Mouse (Mus musculus) limb, embryonic 11.5 days (tissue): ENCODE measurements around the gene Pnpla2. TPM values are rescaled to one million over a fixed set of nuclear protein-coding genes. Genes with fewer than 3 reads are reported as not detected.
"Not testable (repeated sequence)": the region's sequence is repeated elsewhere in the genome, so short reads cannot be mapped to it uniquely, and the experiment has no call there.

ENCODE experiments used
- ATAC-seq: fragments of 200-750 bp; cut with Nextera tagmentation; 2 replicates; pipeline ENCODE4 v1.8.0; 2017; ENCODE audit warnings: low read depth; ENCODE audit not compliant: insufficient number of reproducible peaks, low FRiP score, low TSS enrichment
- DNase-seq: peaks from one replicate; pipeline ENCODE4 v3.0.0-alpha.2; 2015; ENCODE audit warnings: low spot score
- H3K27ac ChIP-seq: fragments of 300-500 bp; sonication (generic); replicated peaks from 2 replicates; pipeline ENCODE4 v1.5.1; 2014; ENCODE audit warnings: low read depth, mild to moderate bottlenecking, low read length
- H3K27me3 ChIP-seq: fragments of 300-500 bp; sonication (generic); 2 replicates; pipeline ENCODE4 v1.6.1; 2014; ENCODE audit warnings: mild to moderate bottlenecking, low read length, mixed read lengths; ENCODE audit not compliant: control insufficient read depth, insufficient read depth
- H3K36me3 ChIP-seq: fragments of 300-500 bp; sonication (generic); 2 replicates; pipeline ENCODE4 v1.6.1; 2014; ENCODE audit warnings: mild to moderate bottlenecking, low read length, moderate library complexity, mixed read lengths; ENCODE audit not compliant: control insufficient read depth, insufficient read depth
- H3K4me1 ChIP-seq: fragments of 300-500 bp; sonication (generic); 2 replicates; pipeline ENCODE4 v1.6.1; 2014; ENCODE audit warnings: low read length, mixed read lengths; ENCODE audit not compliant: control insufficient read depth, insufficient read depth
- H3K4me2 ChIP-seq: fragments of 300-500 bp; sonication (generic); 2 replicates; pipeline ENCODE4 v1.6.1; 2014; ENCODE audit warnings: low read depth, mild to moderate bottlenecking, moderate library complexity; ENCODE audit not compliant: severe bottlenecking
- H3K4me3 ChIP-seq: fragments of 300-500 bp; sonication (generic); 2 replicates; pipeline ENCODE4 v1.5.1; 2014; ENCODE audit warnings: low read depth, low read length
- H3K9ac ChIP-seq: fragments of 300-500 bp; sonication (generic); 2 replicates; pipeline ENCODE4 v1.6.1; 2014; ENCODE audit warnings: mild to moderate bottlenecking, low read length
- H3K9me3 ChIP-seq: fragments of 300-500 bp; sonication (generic); 2 replicates; pipeline ENCODE4 v1.6.1; 2016; ENCODE audit warnings: low read length; ENCODE audit not compliant: control insufficient read depth
- WGBS: fragments of 180-500 bp; shearing (Covaris S2); extraction: QIAGEN DNeasy Blood & Tissue Kit; methylation state at CpG from one replicate; pipeline ENCODE4 v1.1.7; 2014; 5-methylcytosine and 5-hydroxymethylcytosine counted together
- polyA plus RNA-seq: library from polyadenylated mRNA; unstranded; fragments of >200 nt; fragmentation: Nextera tagmentation; extraction: Ambion mirVana; gene quantifications from 2 replicates; pipeline ENCODE4 v1.2.1, GENCODE M21; 2014

The Pnpla2 gene
- 11.3 and 12.5 TPM in 2 replicates for polyA plus RNA-seq

- DNase-seq, result peak; percentile 95
- H3K27ac ChIP-seq, result 0 out of 2 replicates have a peak within 1 kb of the TSS, but pooled peaks have one; percentile 45
- H3K4me1 ChIP-seq, result peaks cover 11% of the 10 kb centered on the region
- WGBS, result under 1% methylated on average over 45 of the region's 45 CpGs
- peak; percentile 80 for ATAC-seq
- H3K4me2 ChIP-seq, result peak within 1 kb of the TSS; percentile 96
- no peaks in the 10 kb centered on the region for H3K9me3 ChIP-seq
- H3K36me3 ChIP-seq, result peaks cover 11% of the 10 kb centered on the region; the same call in 1 of the 2 replicates
- H3K27me3 ChIP-seq, result 0 out of 2 replicates have a peak, but pooled peaks cover 5% of the 10 kb centered on the region
- H3K4me3 ChIP-seq, result peak within 1 kb of the TSS; percentile 62
- peak within 1 kb of the TSS; percentile 47 for H3K9ac ChIP-seq
These were observed at the start of gene Pnpla2 for GRCm38 (mm10) chr7:141454967-141455551. Gene Pnpla2 (plus strand): TSS chr7:141455198.

GRCm38 (mm10) chr7:141405466-141405865 is 49.5 kb upstream of the Pnpla2 start:
- 87% methylated on average over 4 of the region's 4 CpGs for WGBS
- H3K27me3 ChIP-seq, result no peaks in the 10 kb centered on the region

GRCm38 (mm10) chr7:141407670-141408069 is 47.3 kb upstream of the Pnpla2 start:
- H3K9me3 ChIP-seq, H3K27me3 ChIP-seq, H3K4me2 ChIP-seq, H3K4me1 ChIP-seq, ATAC-seq, H3K36me3 ChIP-seq, DNase-seq, H3K4me3 ChIP-seq, H3K9ac ChIP-seq, H3K27ac ChIP-seq: not testable (repeated sequence)
- 94% methylated on average over 7 of the region's 7 CpGs for WGBS

More at GRCm38 (mm10) chr7:141405466-141405865, 49.5 kb upstream of the Pnpla2 start:
- Histone ChIP-seq H3K9ac (no peak overlapping the region), H3K27ac (no peak overlapping the region), H3K4me2 (no peak overlapping the region), H3K36me3 (peaks cover 14% of the 10 kb centered on the region), H3K4me1 (no peaks in the 10 kb centered on the region; the same call in 1 of the 2 replicates), H3K9me3 (no peaks in the 10 kb centered on the region), H3K4me3 (no peak overlapping the region)
- ATAC-seq, result no peak
- no peak for DNase-seq

- ATAC-seq (peak; percentile 52), DNase-seq (peak; percentile 91)
- WGBS, result 15% methylated on average over 11 of the region's 11 CpGs
- H3K4me2 ChIP-seq, result no peak overlapping the region
- no peaks in the 10 kb centered on the region for H3K9me3 ChIP-seq
- peaks cover 4% of the 10 kb centered on the region; the same call in 1 of the 2 replicates for H3K4me1 ChIP-seq
- H3K9ac ChIP-seq, result no peak overlapping the region
- H3K4me3 ChIP-seq, result no peak overlapping the region
- peaks cover 4% of the 10 kb centered on the region for H3K36me3 ChIP-seq
- no peak overlapping the region for H3K27ac ChIP-seq
- no peaks in the 10 kb centered on the region for H3K27me3 ChIP-seq
These were observed 46.2 kb upstream of the Pnpla2 start for GRCm38 (mm10) chr7:141408833-141409232.

- Histone ChIP-seq H3K9me3 (no peaks in the 10 kb centered on the region), H3K4me3 (no peak overlapping the region), H3K27ac (no peak overlapping the region), H3K4me1 (peaks cover 4% of the 10 kb centered on the region; the same call in 1 of the 2 replicates), H3K36me3 (peaks cover 4% of the 10 kb centered on the region), H3K4me2 (no peak overlapping the region), H3K27me3 (no peaks in the 10 kb centered on the region), H3K9ac (no peak overlapping the region)
- WGBS, result 90% methylated on average over 8 of the region's 8 CpGs
- no peak for ATAC-seq
- DNase-seq, result no peak
These were observed 44.4 kb upstream of the Pnpla2 start for GRCm38 (mm10) chr7:141410631-141411030.

- no peaks in the 10 kb centered on the region for H3K27me3 ChIP-seq
- no peak overlapping the region for H3K27ac ChIP-seq
- H3K9ac ChIP-seq, result no peak overlapping the region
- 74% methylated on average over 1 of the region's 1 CpGs for WGBS
- peaks cover 4% of the 10 kb centered on the region; the same call in 1 of the 2 replicates for H3K4me1 ChIP-seq
- H3K9me3 ChIP-seq, result no peaks in the 10 kb centered on the region
- ATAC-seq, result no peak
- H3K4me2 ChIP-seq, result no peak overlapping the region
- no peak for DNase-seq
- H3K4me3 ChIP-seq, result no peak overlapping the region
- H3K36me3 ChIP-seq, result peaks cover 4% of the 10 kb centered on the region
These were observed 43.3 kb upstream of the Pnpla2 start for GRCm38 (mm10) chr7:141411667-141412066.

- Histone ChIP-seq H3K36me3 (0 out of 2 replicates have a peak, but pooled peaks cover 2% of the 10 kb centered on the region), H3K4me1 (peaks cover 4% of the 10 kb centered on the region; the same call in 1 of the 2 replicates), H3K9me3 (no peaks in the 10 kb centered on the region), H3K4me2 (peak overlapping the region; percentile 87), H3K4me3 (peak overlapping the region; percentile 83), H3K27ac (0 out of 2 replicates have a peak overlapping the region, but pooled peaks have one; percentile 36), H3K27me3 (no peaks in the 10 kb centered on the region), H3K9ac (peak overlapping the region; percentile 77)
- DNase-seq (peak; percentile 44), ATAC-seq (peak; percentile 22; the same call in 1 of the 2 replicates)
- WGBS, result 6% methylated on average over 16 of the region's 16 CpGs
These were observed 41.7 kb upstream of the Pnpla2 start for GRCm38 (mm10) chr7:141413331-141413730.

- peak within 1 kb of the TSS; percentile 83 for H3K4me3 ChIP-seq
- H3K4me2 ChIP-seq, result peak within 1 kb of the TSS; percentile 87
- H3K4me1 ChIP-seq, result peaks cover 4% of the 10 kb centered on the region; the same call in 1 of the 2 replicates
- ATAC-seq (peak; percentile 85), DNase-seq (peak; percentile 100)
- WGBS, result under 1% methylated on average over 56 of the region's 56 CpGs
- 0 out of 2 replicates have a peak within 1 kb of the TSS, but pooled peaks have one; percentile 36 for H3K27ac ChIP-seq
- H3K27me3 ChIP-seq, result no peaks in the 10 kb centered on the region
- 0 out of 2 replicates have a peak, but pooled peaks cover 2% of the 10 kb centered on the region for H3K36me3 ChIP-seq
- no peaks in the 10 kb centered on the region for H3K9me3 ChIP-seq
- H3K9ac ChIP-seq, result peak within 1 kb of the TSS; percentile 77
These were observed 41.0 kb upstream of the Pnpla2 start, which contains the start of gene Gatd1 for GRCm38 (mm10) chr7:141413809-141414584. Gene Gatd1 (minus strand): TSS chr7:141414136.
